Comparison of ENCODE assay signal across 22 mouse cellular contexts in the genomic region with DNA sequence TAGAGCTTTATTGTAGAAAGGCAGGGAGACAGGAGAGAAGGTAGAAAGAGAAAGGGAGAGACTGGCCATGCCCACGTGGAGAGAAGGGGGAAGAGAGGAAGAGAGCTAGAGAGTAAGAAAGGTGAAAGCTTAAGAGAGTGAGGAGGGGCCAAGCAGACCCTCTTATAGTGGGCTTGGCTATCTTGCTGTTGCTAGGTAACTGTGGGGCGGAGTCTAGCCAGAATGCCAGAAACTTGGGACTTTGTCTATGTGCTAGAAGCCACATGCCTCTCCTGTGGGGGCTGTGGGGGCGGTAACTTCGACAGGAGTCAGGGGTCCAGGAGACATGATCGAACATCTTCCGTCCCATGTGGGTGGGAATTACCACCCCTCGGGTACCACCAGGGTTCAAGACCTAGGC. TPM values are rescaled to one million over a fixed set of nuclear protein-coding genes. Genes with fewer than 3 reads are reported as not detected.
DNase-seq lines count a peak whose midpoint lies in the region; ATAC-seq and TF ChIP-seq lines count a peak whose summit lies in the region.
"Had no signal": no experiment of that assay in that cellular context is flagged by ENCODE, and none has a peak within 500 bp of the region (broad histone marks: within the 10 kb centered on the region; RNA-seq: fewer than 3 reads in every experiment).

No protein-coding gene starts in this region.

- H3K9ac ChIP-seq in lung, embryonic 16.5 days (ENCODE audit: low read length), result no peak overlapping the region
- no peak overlapping the region for H3K9ac ChIP-seq in lung, postnatal 0 days (replicated peaks; ENCODE audit: low read depth)
- H3K9ac ChIP-seq: hindbrain, embryonic 12.5 days had no signal

- H3K4me3 ChIP-seq in lung, embryonic 16.5 days (ENCODE audit: low read length), result no peak overlapping the region
- H3K4me3 ChIP-seq in lung, postnatal 0 days (ENCODE audit: low read depth, low read length), result no peak overlapping the region
- H3K4me3 ChIP-seq in small intestine, adult 2 months (ENCODE audit: low read depth, low read length), result no peak overlapping the region
- H3K4me3 ChIP-seq: forebrain, embryonic 10.5 days; hindbrain, embryonic 12.5 days had no signal

- TF ChIP-seq POLR2A in small intestine, adult 2 months (IDR thresholded peaks at IDR 0.05; ENCODE audit: low read depth, low read length), result no peak

- DNase-seq in embryo, embryonic 10.5 days (ENCODE audit: low spot score), result peak; percentile 21
- DNase-seq in embryo, embryonic 11 days, result no peak
- no peak for DNase-seq in lung, postnatal 0 days (ENCODE audit: low spot score)
- no peak for DNase-seq in thymus, postnatal 10 days (ENCODE audit: low spot score in 2 of 2)
- no peak for DNase-seq in layer of hippocampus, adult 8-10 months (ENCODE audit: low spot score in 2 of 2)
- no peak for DNase-seq in left cerebral cortex, adult 18-20 months (ENCODE audit: low spot score in 2 of 2)
- DNase-seq: cerebellum, adult 2 months; cerebellum, postnatal 36 days; heart, postnatal 10 days; lung, adult 2 months; midbrain, embryonic 14.5 days; spleen, adult 18-20 months; thymus, postnatal 25 days had no signal

- no peak overlapping the region for H3K4me2 ChIP-seq in lung, embryonic 16.5 days (ENCODE audit: low read depth, low read length)
- no peak overlapping the region for H3K4me2 ChIP-seq in lung, postnatal 0 days (replicated peaks; ENCODE audit: low read depth, low read length)
- H3K4me2 ChIP-seq: heart, embryonic 11.5 days; hindbrain, embryonic 12.5 days had no signal

- H3K27me3 ChIP-seq in lung, embryonic 16.5 days (ENCODE audit: control insufficient read depth, insufficient read depth, low read depth, low read length), result no peaks in the 10 kb centered on the region
- H3K27me3 ChIP-seq in lung, postnatal 0 days (replicated peaks; ENCODE audit: insufficient read depth, low read length), result no peaks in the 10 kb centered on the region
- no peaks in the 10 kb centered on the region for H3K27me3 ChIP-seq in small intestine, adult 2 months (ENCODE audit: control insufficient read depth, insufficient read depth, low read length)

- 0 out of 2 replicates have a peak overlapping the region, but pooled peaks have one; percentile 20 for H3K27ac ChIP-seq in lung, embryonic 16.5 days (ENCODE audit: low read length)
- no peak overlapping the region for H3K27ac ChIP-seq in lung, postnatal 0 days (ENCODE audit: low read length)
- peak overlapping the region; percentile 52 for H3K27ac ChIP-seq in small intestine, adult 2 months (ENCODE audit: insufficient read depth, low read depth, low read length)
- H3K27ac ChIP-seq: hindbrain, embryonic 12.5 days had no signal

- no peak for TF ChIP-seq EP300 in lung, postnatal 0 days (IDR thresholded peaks at IDR 0.05)

- TF ChIP-seq CTCF in lung, postnatal 0 days (IDR thresholded peaks at IDR 0.05), result no peak
- TF ChIP-seq CTCF in small intestine, adult 2 months (IDR thresholded peaks at IDR 0.05; ENCODE audit: extremely low read depth, insufficient read length, insufficient replicate concordance, low read depth, low read length), result no peak

- no peaks in the 10 kb centered on the region for H3K9me3 ChIP-seq in lung, embryonic 16.5 days (ENCODE audit: control insufficient read depth, low read length)
- H3K9me3 ChIP-seq in lung, postnatal 0 days (ENCODE audit: low read length), result no peaks in the 10 kb centered on the region
- H3K9me3 ChIP-seq: forebrain, embryonic 10.5 days; hindbrain, embryonic 12.5 days had no signal

- peaks cover 4% of the 10 kb centered on the region; the same call in 1 of the 2 replicates for H3K4me1 ChIP-seq in lung, embryonic 16.5 days (replicated peaks; ENCODE audit: control insufficient read depth, insufficient read depth, low read length)
- H3K4me1 ChIP-seq in lung, postnatal 0 days (ENCODE audit: insufficient read depth, low read depth, low read length), result no peaks in the 10 kb centered on the region
- peaks cover 49% of the 10 kb centered on the region for H3K4me1 ChIP-seq in small intestine, adult 2 months (ENCODE audit: control insufficient read depth, insufficient read depth, insufficient read length, low read length)

- peak; percentile 39 for ATAC-seq in lung, embryonic 16.5 days (ENCODE audit: low read depth)
- no peak for ATAC-seq in lung, postnatal 0 days
- ATAC-seq: CD4-positive, CD25-positive, alpha-beta regulatory T cell, adult 4 months; inflammation-experienced regulatory T-cells, adult 6 months had no signal

- WGBS in lung, embryonic 16.5 days, result 29% methylated on average over 7 of the region's 7 CpGs
- WGBS in lung, postnatal 0 days, result 37% methylated on average over 7 of the region's 7 CpGs
- WGBS in small intestine, adult 2 months, result 25% methylated on average over 7 of the region's 7 CpGs

- H3K36me3 ChIP-seq in lung, embryonic 16.5 days (ENCODE audit: control insufficient read depth, insufficient read depth, low read length), result no peaks in the 10 kb centered on the region
- no peaks in the 10 kb centered on the region for H3K36me3 ChIP-seq in lung, postnatal 0 days (ENCODE audit: insufficient read depth, low read length)
- no peaks in the 10 kb centered on the region for H3K36me3 ChIP-seq in small intestine, adult 2 months (ENCODE audit: control insufficient read depth, insufficient read depth, low read length)
- H3K36me3 ChIP-seq: forebrain, embryonic 10.5 days; hindbrain, embryonic 12.5 days had no signal

RNA-seq across cellular contexts. Expression of gene Pttg1ip, which starts 12.0 kb away (rescaled TPM):
- polyA plus RNA-seq in lung, embryonic 16.5 days (2015; fragmentation: Nextera tagmentation; extraction: Ambion mirVana), result 127 and 138 TPM in 2 replicates
- 189 and 207 TPM in 2 replicates for polyA plus RNA-seq in lung, postnatal 0 days (2015; fragmentation: Nextera tagmentation; extraction: Ambion mirVana)
- 82.9 and 176 TPM in 2 replicates for polyA plus RNA-seq in small intestine, adult 2 months (2012; rRNA removed)
- total RNA-seq in layer of hippocampus, adult 8-10 months (2022), result 10 to 100 TPM; 79.3 to 96.1 (median 86.9) TPM
- total RNA-seq in left cerebral cortex, adult 18-20 months (2021), result 10 to 100 TPM; 67.0 to 72.0 TPM

RNA-seq across cellular contexts. Expression of gene Sumo3, which starts 36.4 kb away (rescaled TPM):
- polyA plus RNA-seq in lung, embryonic 16.5 days (2015; fragmentation: Nextera tagmentation; extraction: Ambion mirVana), result 344 and 348 TPM in 2 replicates
- 185 and 209 TPM in 2 replicates for polyA plus RNA-seq in lung, postnatal 0 days (2015; fragmentation: Nextera tagmentation; extraction: Ambion mirVana)
- 129 and 254 TPM in 2 replicates for polyA plus RNA-seq in small intestine, adult 2 months (2012; rRNA removed)
- 100 to 1,000 TPM; 144 to 152 (median 147) TPM for total RNA-seq in layer of hippocampus, adult 8-10 months (2022)
- total RNA-seq in left cerebral cortex, adult 18-20 months (2021), result 100 to 1,000 TPM; 165 to 172 TPM

RNA-seq across cellular contexts. Expression of gene Gm49325, which starts 36.5 kb away (rescaled TPM):
- polyA plus RNA-seq in lung, embryonic 16.5 days (2015; fragmentation: Nextera tagmentation; extraction: Ambion mirVana), result 2.0 and 2.4 TPM in 2 replicates
- polyA plus RNA-seq in lung, postnatal 0 days (2015; fragmentation: Nextera tagmentation; extraction: Ambion mirVana), result 4.9 and 6.4 TPM in 2 replicates
- polyA plus RNA-seq in small intestine, adult 2 months (2012; rRNA removed), result not detected in 2 replicates
- total RNA-seq in layer of hippocampus, adult 8-10 months (2022), result 10 to 100 TPM in 3 of 4 experiments, 1 to 10 TPM in 1; 7.6 to 33.3 (median 12.1) TPM
- 10 to 100 TPM; 12.9 to 13.0 TPM for total RNA-seq in left cerebral cortex, adult 18-20 months (2021)
- total RNA-seq: megakaryocyte, adult 5-6 weeks had no signal
- polyA plus RNA-seq: gonadal fat pad, adult 2 months; heart, embryonic 11.5 days; lung, adult 2 months had no signal

RNA-seq across cellular contexts. Expression of gene Itgb2, which starts 39.4 kb away (rescaled TPM):
- polyA plus RNA-seq in lung, embryonic 16.5 days (2015; fragmentation: Nextera tagmentation; extraction: Ambion mirVana), result 5.3 and 7.5 TPM in 2 replicates
- 19.1 and 21.1 TPM in 2 replicates for polyA plus RNA-seq in lung, postnatal 0 days (2015; fragmentation: Nextera tagmentation; extraction: Ambion mirVana)
- polyA plus RNA-seq in small intestine, adult 2 months (2012; rRNA removed), result 14.3 and 17.4 TPM in 2 replicates
- total RNA-seq in layer of hippocampus, adult 8-10 months (2022), result 10 to 100 TPM in 2 of 4 experiments, 1 to 10 TPM in 2; 3.8 to 36.2 (median 15.3) TPM
- 1 to 10 TPM; 3.6 to 3.8 TPM for total RNA-seq in left cerebral cortex, adult 18-20 months (2021)

RNA-seq across cellular contexts. Expression of gene Ube2g2, which starts 52.6 kb away (rescaled TPM):
- 66.6 and 69.5 TPM in 2 replicates for polyA plus RNA-seq in lung, embryonic 16.5 days (2015; fragmentation: Nextera tagmentation; extraction: Ambion mirVana)
- polyA plus RNA-seq in lung, postnatal 0 days (2015; fragmentation: Nextera tagmentation; extraction: Ambion mirVana), result 59.8 and 65.6 TPM in 2 replicates
- polyA plus RNA-seq in small intestine, adult 2 months (2012; rRNA removed), result 16.5 and 20.9 TPM in 2 replicates
- total RNA-seq in layer of hippocampus, adult 8-10 months (2022), result 10 to 100 TPM; 64.2 to 89.9 (median 76.6) TPM
- total RNA-seq in left cerebral cortex, adult 18-20 months (2021), result 10 to 100 TPM; 46.1 to 53.8 TPM
